Mouse (Mus musculus) embryonic facial prominence, embryonic 11.5 days (tissue): ENCODE measurements around the gene Ppme1. TPM values are rescaled to one million over a fixed set of nuclear protein-coding genes. Genes with fewer than 3 reads are reported as not detected.

Experiments used
- ATAC-seq: fragments of 200-750 bp; cut with Nextera tagmentation; replicated peaks from 2 replicates; pipeline ENCODE4 v1.8.0; 2017; ENCODE audit warnings: low read depth; ENCODE audit not compliant: insufficient number of reproducible peaks, low FRiP score, low TSS enrichment
- DNase-seq: peaks from one replicate; pipeline ENCODE4 v3.0.0-alpha.2; 2015; ENCODE audit warnings: low spot score
- H3K27ac ChIP-seq: fragments of 300-500 bp; sonication (generic); replicated peaks from 2 replicates; pipeline ENCODE4 v1.5.1; 2014; ENCODE audit warnings: mild to moderate bottlenecking, low read depth, low read length, control low read depth
- H3K27me3 ChIP-seq: fragments of 300-500 bp; sonication (generic); 2 replicates; pipeline ENCODE4 v1.6.1; 2014; ENCODE audit warnings: mild to moderate bottlenecking, low read length, moderate library complexity, mixed read lengths; ENCODE audit not compliant: control insufficient read depth, insufficient read depth
- H3K36me3 ChIP-seq: fragments of 300-500 bp; sonication (generic); replicated peaks from 2 replicates; pipeline ENCODE4 v1.6.1; 2014; ENCODE audit warnings: low read depth, mild to moderate bottlenecking, low read length, moderate library complexity, mixed read lengths; ENCODE audit not compliant: control insufficient read depth, insufficient read depth
- H3K4me1 ChIP-seq: fragments of 300-500 bp; sonication (generic); 2 replicates; pipeline ENCODE4 v1.6.1; 2014; ENCODE audit warnings: low read length, mixed read lengths; ENCODE audit not compliant: control insufficient read depth, insufficient read depth
- H3K4me2 ChIP-seq: fragments of 300-500 bp; sonication (generic); 2 replicates; pipeline ENCODE4 v1.6.1; 2014; ENCODE audit warnings: low read depth, mild to moderate bottlenecking, control low read depth, low read length, moderate library complexity
- H3K4me3 ChIP-seq: fragments of 300-500 bp; sonication (generic); 2 replicates; pipeline ENCODE4 v1.5.1; 2014; ENCODE audit warnings: low read depth, low read length, control low read depth
- H3K9ac ChIP-seq: fragments of 300-500 bp; sonication (generic); replicated peaks from 2 replicates; pipeline ENCODE4 v1.6.1; 2014; ENCODE audit warnings: mild to moderate bottlenecking, control low read depth, low read length
- H3K9me3 ChIP-seq: fragments of 300-500 bp; sonication (generic); replicated peaks from 2 replicates; pipeline ENCODE4 v1.6.1; 2016; ENCODE audit warnings: mild to moderate bottlenecking, low read length, inconsistent platforms, mixed read lengths; ENCODE audit not compliant: control insufficient read depth
- WGBS: fragments of 180-500 bp; shearing (Covaris S2); extraction: QIAGEN DNeasy Blood & Tissue Kit; methylation state at CpG from one replicate; pipeline ENCODE4 v1.1.7; 2014; 5-methylcytosine and 5-hydroxymethylcytosine counted together
- polyA plus RNA-seq: library from polyadenylated mRNA; unstranded; fragments of >200 nt; fragmentation: Nextera tagmentation; extraction: Ambion mirVana; gene quantifications from 2 replicates; pipeline ENCODE4 v1.2.1, GENCODE M21; 2014

The Ppme1 gene
- polyA plus RNA-seq, 1 experiment from 2014 or later: 69.9 TPM

DNA sequence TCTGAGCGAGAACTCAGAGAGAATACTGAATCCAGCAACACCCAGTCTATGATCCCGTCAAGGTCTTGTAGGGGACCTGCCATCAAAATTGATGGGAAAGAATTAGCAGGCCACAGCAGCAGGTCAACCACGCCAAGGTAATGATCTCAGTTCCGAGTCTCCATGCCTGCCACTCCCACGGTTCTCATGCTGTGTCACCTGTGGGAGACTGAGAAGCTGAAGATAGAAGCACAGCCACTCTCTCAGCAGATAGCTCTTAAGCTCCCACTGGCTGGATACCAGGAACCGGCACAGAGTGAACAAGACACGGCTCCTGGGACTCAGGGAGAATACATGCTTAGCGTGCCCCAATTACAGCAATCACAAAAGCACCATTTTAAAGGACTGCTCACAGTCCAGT, 18.1 kb upstream of the Ppme1 start:
- Histone ChIP-seq H3K4me2 (no peak overlapping the region), H3K4me3 (no peak overlapping the region), H3K36me3 (no peaks in the 10 kb centered on the region; the same call in 1 of the 2 replicates), H3K27me3 (no peaks in the 10 kb centered on the region), H3K27ac (no peak overlapping the region), H3K4me1 (no peaks in the 10 kb centered on the region), H3K9me3 (no peaks in the 10 kb centered on the region), H3K9ac (no peak overlapping the region)
- 92% methylated on average over 8 of the region's 8 CpGs for WGBS
- DNase-seq: no peak
- ATAC-seq: no peak

DNA sequence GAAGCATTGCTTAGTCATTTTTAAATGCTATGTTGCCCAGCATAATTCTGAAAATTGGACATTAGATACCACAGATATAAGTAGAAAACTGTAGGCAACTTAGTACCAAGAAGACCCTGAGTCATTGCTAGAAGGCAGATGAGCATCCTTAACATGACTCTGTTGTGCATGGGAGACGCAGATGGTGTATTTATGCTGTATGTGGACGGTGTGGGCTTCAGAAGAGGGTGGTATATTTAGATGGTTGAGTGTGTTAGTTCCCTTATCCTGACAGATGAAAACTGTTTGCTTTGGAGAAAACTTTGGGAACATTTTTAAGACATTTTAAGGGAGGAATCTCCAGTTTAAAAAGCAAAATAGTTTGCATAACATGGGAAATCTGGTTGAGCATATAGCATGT, 16.1 kb upstream of the Ppme1 start:
- Histone ChIP-seq H3K27me3 (no peaks in the 10 kb centered on the region), H3K9me3 (no peaks in the 10 kb centered on the region), H3K27ac (no peak overlapping the region), H3K9ac (no peak overlapping the region), H3K36me3 (no peaks in the 10 kb centered on the region; the same call in 1 of the 2 replicates), H3K4me1 (no peaks in the 10 kb centered on the region), H3K4me2 (no peak overlapping the region), H3K4me3 (no peak overlapping the region)
- 96% methylated on average over 2 of the region's 2 CpGs for WGBS
- no peak for DNase-seq
- ATAC-seq: no peak

DNA sequence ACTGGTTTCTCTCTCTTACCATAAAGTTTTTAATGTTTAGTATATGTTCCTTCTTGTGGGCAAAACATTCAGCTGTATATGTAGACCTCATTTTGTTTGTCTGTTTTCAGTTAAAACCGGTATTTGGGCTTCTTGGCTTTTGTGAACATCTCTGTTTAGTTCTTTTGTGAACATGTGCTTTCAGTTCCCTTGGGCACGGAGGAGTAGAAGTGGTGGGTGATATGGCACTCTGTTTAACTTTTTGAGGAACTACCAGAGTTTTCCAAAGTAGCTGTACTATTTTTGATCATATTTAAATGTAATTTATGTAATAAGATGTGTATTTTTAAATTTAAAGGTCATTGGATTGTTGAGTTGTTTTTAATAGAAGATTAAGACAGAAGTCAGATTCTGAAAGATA, 11.1 kb upstream of the Ppme1 start:
- Histone ChIP-seq H3K4me1 (no peaks in the 10 kb centered on the region), H3K4me2 (no peak overlapping the region), H3K36me3 (peaks cover 2% of the 10 kb centered on the region; the same call in 1 of the 2 replicates), H3K27me3 (no peaks in the 10 kb centered on the region), H3K4me3 (no peak overlapping the region), H3K9ac (no peak overlapping the region), H3K9me3 (no peaks in the 10 kb centered on the region), H3K27ac (no peak overlapping the region)
- ATAC-seq (no peak), DNase-seq (no peak)
- WGBS: 80% methylated on average over 2 of the region's 2 CpGs

GRCm38 (mm10) chr7:100381161-100381560, 9.1 kb upstream of the Ppme1 start:
- H3K4me3 ChIP-seq: no peak overlapping the region
- no peak overlapping the region for H3K9ac ChIP-seq
- H3K9me3 ChIP-seq: no peaks in the 10 kb centered on the region
- H3K27me3 ChIP-seq: no peaks in the 10 kb centered on the region
- H3K4me1 ChIP-seq: no peaks in the 10 kb centered on the region
- DNase-seq (no peak), ATAC-seq (no peak)
- peaks cover 2% of the 10 kb centered on the region; the same call in 1 of the 2 replicates for H3K36me3 ChIP-seq
- H3K27ac ChIP-seq: no peak overlapping the region
- no peak overlapping the region for H3K4me2 ChIP-seq

GRCm38 (mm10) chr7:100378257-100378656, 6.2 kb upstream of the Ppme1 start:
- H3K27ac ChIP-seq: no peak overlapping the region
- H3K4me3 ChIP-seq: no peak overlapping the region
- no peaks in the 10 kb centered on the region for H3K27me3 ChIP-seq
- no peak for ATAC-seq
- H3K4me1 ChIP-seq: no peaks in the 10 kb centered on the region
- H3K9ac ChIP-seq: no peak overlapping the region
- no peaks in the 10 kb centered on the region for H3K9me3 ChIP-seq
- DNase-seq: no peak
- peaks cover 2% of the 10 kb centered on the region for H3K36me3 ChIP-seq
- 91% methylated on average over 2 of the region's 2 CpGs for WGBS
- H3K4me2 ChIP-seq: no peak overlapping the region

GRCm38 (mm10) chr7:100372452-100372980, 409 bp upstream of the Ppme1 start:
- Histone ChIP-seq H3K27ac (peak overlapping the region; percentile 62; the same call in 1 of the 2 replicates), H3K9me3 (no peaks in the 10 kb centered on the region), H3K4me3 (peak overlapping the region; percentile 74), H3K9ac (peak overlapping the region; percentile 82), H3K36me3 (no peaks in the 10 kb centered on the region; the same call in none of the 2 replicates), H3K4me2 (peak overlapping the region; percentile 41), H3K4me1 (no peaks in the 10 kb centered on the region), H3K27me3 (no peaks in the 10 kb centered on the region)
- no peak for ATAC-seq
- 9% methylated on average over 17 of the region's 17 CpGs for WGBS
- peak; percentile 50 for DNase-seq

DNA sequence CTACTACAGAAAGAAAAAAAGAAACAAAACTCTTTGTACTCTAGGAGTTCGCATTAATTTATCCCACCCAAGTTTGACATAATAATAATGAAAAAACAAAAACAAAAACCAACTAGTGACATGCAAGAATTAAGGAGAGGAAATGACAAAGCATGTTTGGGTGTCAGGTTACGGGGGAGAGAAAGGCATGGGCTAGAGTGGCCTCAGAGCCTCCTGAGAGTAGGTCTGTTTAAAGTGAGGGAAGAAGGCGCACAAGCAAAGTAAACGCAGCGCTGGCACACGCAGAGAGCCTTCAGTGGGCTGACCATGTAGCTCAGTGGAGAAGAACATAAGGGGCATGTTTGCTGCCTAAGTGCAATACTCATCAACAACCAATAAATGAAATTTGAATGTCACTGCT, 7.2 kb downstream of the Ppme1 start:
- ATAC-seq (no peak), DNase-seq (peak; percentile 34)
- no peak overlapping the region for H3K4me3 ChIP-seq
- H3K4me1 ChIP-seq: no peaks in the 10 kb centered on the region
- no peaks in the 10 kb centered on the region for H3K9me3 ChIP-seq
- no peaks in the 10 kb centered on the region for H3K27me3 ChIP-seq
- no peaks in the 10 kb centered on the region for H3K36me3 ChIP-seq
- no peak overlapping the region for H3K27ac ChIP-seq
- no peak overlapping the region for H3K9ac ChIP-seq
- WGBS: 31% methylated on average over 6 of the region's 6 CpGs
- H3K4me2 ChIP-seq: no peak overlapping the region

DNA sequence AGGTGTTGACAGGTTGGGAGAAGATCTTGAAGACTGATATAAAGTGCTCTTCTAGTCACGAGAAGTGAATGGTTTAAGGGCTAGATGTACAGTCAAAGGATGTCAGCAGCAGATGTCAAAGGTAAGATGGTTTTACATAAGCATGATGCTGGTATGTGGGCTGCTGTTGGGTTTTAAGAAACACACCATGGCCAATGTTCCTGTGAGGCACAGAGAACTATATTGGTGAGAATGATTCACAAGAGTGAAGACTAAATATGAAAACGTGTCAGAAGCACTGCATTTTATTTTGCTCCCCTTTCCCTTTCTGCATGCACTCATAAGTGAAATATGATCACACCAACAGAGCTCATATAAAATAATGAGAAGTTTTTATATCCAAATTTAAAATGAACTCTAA, 8.9 kb downstream of the Ppme1 start:
- WGBS: 87% methylated on average over 2 of the region's 2 CpGs
- no peak overlapping the region for H3K4me3 ChIP-seq
- ATAC-seq (no peak), DNase-seq (no peak)
- H3K9me3 ChIP-seq: no peaks in the 10 kb centered on the region
- no peaks in the 10 kb centered on the region for H3K4me1 ChIP-seq
- H3K27ac ChIP-seq: no peak overlapping the region
- H3K36me3 ChIP-seq: no peaks in the 10 kb centered on the region
- no peak overlapping the region for H3K9ac ChIP-seq
- H3K27me3 ChIP-seq: no peaks in the 10 kb centered on the region
- H3K4me2 ChIP-seq: no peak overlapping the region
